Mouse (Mus musculus): ENCODE data around the gene Scn9a.

- TF ChIP-seq CTCF (IDR thresholded peaks at IDR 0.05; ENCODE audit: insufficient read depth, low read depth, low read length) (no peak), POLR2A (IDR thresholded peaks at IDR 0.05; ENCODE audit: insufficient read depth, low read depth, low read length) (no peak)
Measured at GRCm38 (mm10) chr2:66508032-66508431, 126.7 kb downstream of the Scn9a start.

Data from olfactory bulb, adult 2 months (tissue).